In the genomic region with DNA sequence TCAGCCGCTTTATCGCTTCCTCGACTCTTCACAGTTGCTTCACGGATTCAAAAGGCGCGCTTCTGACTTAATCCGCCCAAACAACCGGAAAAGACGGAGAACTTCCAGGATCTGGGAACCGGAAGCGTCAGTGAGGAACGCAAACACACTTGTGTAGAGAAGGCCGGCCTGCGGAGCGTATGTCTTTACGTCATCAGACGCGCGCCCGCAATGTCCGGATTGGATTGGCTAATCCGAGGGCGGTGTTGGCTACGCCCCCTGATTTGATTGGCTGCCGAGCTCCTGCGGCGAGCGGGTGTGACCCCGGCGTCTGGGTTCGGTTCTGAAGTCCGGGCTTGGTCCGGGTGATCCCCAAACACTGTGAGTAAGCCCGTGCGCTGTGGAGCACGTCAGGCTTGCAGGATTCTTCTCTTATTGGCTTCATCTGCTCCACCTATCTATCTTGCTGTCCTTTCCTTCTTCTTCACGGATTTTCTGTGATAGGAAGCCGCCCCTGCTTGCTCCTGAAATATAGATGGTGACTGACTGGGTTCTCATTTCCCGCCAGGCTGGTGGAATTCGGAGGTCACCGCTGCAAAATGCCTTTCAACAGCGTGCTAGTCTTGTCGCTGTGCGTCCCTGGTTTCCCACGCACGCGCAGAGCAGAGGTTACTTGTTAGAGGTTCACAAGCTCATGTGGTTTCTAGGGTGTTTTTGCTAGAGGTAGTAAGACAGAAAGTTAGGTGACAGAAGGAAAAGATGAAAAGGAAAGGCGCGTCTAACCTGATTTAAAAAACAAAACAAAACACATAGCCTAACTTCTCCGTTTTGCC, we compare ENCODE assay signal across 8 mouse cellular contexts. TPM values are rescaled to one million over a fixed set of nuclear protein-coding genes. Genes with fewer than 3 reads are reported as not detected.
DNase-seq lines count a peak whose midpoint lies in the region; ATAC-seq lines count a peak whose summit lies in the region.

Gene Mut (plus strand): TSS at position 266 of the 812 bp plus-strand sequence.
Gene Cenpq (minus strand): TSS at position 628 of the 812 bp plus-strand sequence.

- H3K27me3 ChIP-seq in heart, embryonic 13.5 days (replicated peaks) = no peaks in the 10 kb centered on the region
- H3K27me3 ChIP-seq in liver, embryonic 12.5 days (replicated peaks) = no peaks in the 10 kb centered on the region
- no peaks in the 10 kb centered on the region for H3K27me3 ChIP-seq in stomach, embryonic 15.5 days (replicated peaks)

- H3K4me3 ChIP-seq in brown adipose tissue, adult 24 weeks (ENCODE audit: insufficient read depth, low read depth, low read length) = peak within 1 kb of the TSS; percentile 86
- peak within 1 kb of the TSS; percentile 71 for H3K4me3 ChIP-seq in heart, embryonic 13.5 days
- peak within 1 kb of the TSS; percentile 70 for H3K4me3 ChIP-seq in liver, embryonic 12.5 days
- H3K4me3 ChIP-seq in stomach, embryonic 15.5 days (replicated peaks) = peak within 1 kb of the TSS; percentile 79

- H3K4me2 ChIP-seq in heart, embryonic 13.5 days = peak within 1 kb of the TSS; percentile 91
- peak within 1 kb of the TSS; percentile 69 for H3K4me2 ChIP-seq in liver, embryonic 12.5 days
- H3K4me2 ChIP-seq in stomach, embryonic 15.5 days = peak within 1 kb of the TSS; percentile 76

- H3K9ac ChIP-seq in heart, embryonic 13.5 days = peak within 1 kb of the TSS; percentile 85
- H3K9ac ChIP-seq in liver, embryonic 12.5 days = peak within 1 kb of the TSS; percentile 73
- peak within 1 kb of the TSS; percentile 58 for H3K9ac ChIP-seq in stomach, embryonic 15.5 days

- H3K4me1 ChIP-seq in brown adipose tissue, adult 24 weeks (ENCODE audit: control insufficient read depth, insufficient read depth, insufficient read length, low read length) = no peaks in the 10 kb centered on the region
- peaks cover 18% of the 10 kb centered on the region for H3K4me1 ChIP-seq in heart, embryonic 13.5 days
- peaks cover 15% of the 10 kb centered on the region for H3K4me1 ChIP-seq in liver, embryonic 12.5 days
- H3K4me1 ChIP-seq in stomach, embryonic 15.5 days = no peaks in the 10 kb centered on the region

- WGBS in heart, embryonic 13.5 days = under 1% methylated on average over 50 of the region's 50 CpGs
- under 1% methylated on average over 50 of the region's 50 CpGs for WGBS in liver, embryonic 12.5 days (ENCODE audit: insufficient replicate concordance)
- WGBS in stomach, embryonic 15.5 days = under 1% methylated on average over 50 of the region's 50 CpGs

- H3K9me3 ChIP-seq in heart, embryonic 13.5 days = no peaks in the 10 kb centered on the region
- H3K9me3 ChIP-seq in liver, embryonic 12.5 days (replicated peaks) = no peaks in the 10 kb centered on the region
- H3K9me3 ChIP-seq in stomach, embryonic 15.5 days = no peaks in the 10 kb centered on the region

- ATAC-seq in heart, embryonic 13.5 days (ENCODE audit: extremely low read depth, insufficient number of reproducible peaks, low FRiP score, low TSS enrichment) = peak; percentile 100
- peak; percentile 99 for ATAC-seq in liver, embryonic 12.5 days
- peak; percentile 100 for ATAC-seq in stomach, embryonic 15.5 days (ENCODE audit: insufficient read depth, low FRiP score, low read depth)

- peak; percentile 96 for DNase-seq in CD4-positive, CD25-positive, alpha-beta regulatory T cell, adult 2 months (ENCODE audit: low read depth, low spot score)
- peak; percentile 86 for DNase-seq in fat pad, adult 2 months (ENCODE audit: extremely low read depth, low read depth, low spot score)
- peak; percentile 99 for DNase-seq in kidney, postnatal 10 days
- DNase-seq in natural killer cell, adult 2 months (ENCODE audit: low spot score in 2 of 2) = peak; percentile 90 to 93

- peaks cover 34% of the 10 kb centered on the region for H3K36me3 ChIP-seq in heart, embryonic 13.5 days
- H3K36me3 ChIP-seq in liver, embryonic 12.5 days = peaks cover 33% of the 10 kb centered on the region
- peaks cover 3% of the 10 kb centered on the region; the same call in 1 of the 2 replicates for H3K36me3 ChIP-seq in stomach, embryonic 15.5 days

- peak within 1 kb of the TSS; percentile 81 for H3K27ac ChIP-seq in brown adipose tissue, adult 24 weeks (replicated peaks; ENCODE audit: low read depth, low read length)
- peak within 1 kb of the TSS; percentile 93 for H3K27ac ChIP-seq in heart, embryonic 13.5 days (replicated peaks)
- H3K27ac ChIP-seq in liver, embryonic 12.5 days = peak within 1 kb of the TSS; percentile 92
- H3K27ac ChIP-seq in stomach, embryonic 15.5 days = peak within 1 kb of the TSS; percentile 98

RNA-seq across cellular contexts. Expression of gene Mut, which starts in this region (rescaled TPM):
- 160 and 162 TPM in 2 replicates for polyA plus RNA-seq in brown adipose tissue, adult 24 weeks (2012; ENCODE audit: insufficient read depth, insufficient read length, missing spikeins)
- polyA plus RNA-seq in heart, embryonic 13.5 days (2015; fragmentation: Nextera tagmentation; extraction: Ambion mirVana) = 31.0 and 33.8 TPM in 2 replicates
- polyA plus RNA-seq in liver, embryonic 12.5 days (2016; fragmentation: Nextera tagmentation; extraction: Ambion mirVana) = 29.4 TPM in 2 replicates
- 41.2 and 41.4 TPM in 2 replicates for polyA plus RNA-seq in stomach, embryonic 15.5 days (2015; fragmentation: Nextera tagmentation; extraction: Ambion mirVana)

RNA-seq across cellular contexts. Expression of gene Cenpq, which starts in this region (rescaled TPM):
- polyA plus RNA-seq in brown adipose tissue, adult 24 weeks (2012; ENCODE audit: insufficient read depth, insufficient read length, missing spikeins) = 2.7 and 3.5 TPM in 2 replicates
- polyA plus RNA-seq in heart, embryonic 13.5 days (2015; fragmentation: Nextera tagmentation; extraction: Ambion mirVana) = 15.5 and 15.8 TPM in 2 replicates
- polyA plus RNA-seq in liver, embryonic 12.5 days (2016; fragmentation: Nextera tagmentation; extraction: Ambion mirVana) = 27.5 and 29.1 TPM in 2 replicates
- 21.1 and 24.2 TPM in 2 replicates for polyA plus RNA-seq in stomach, embryonic 15.5 days (2015; fragmentation: Nextera tagmentation; extraction: Ambion mirVana)

Comparison
In these comparisons a context has a peak if more than half of its experiments do, and no peak if none do; other contexts are left out.
1. Peak in every context shown above with its lines: DNase-seq, ATAC-seq, H3K4me3 ChIP-seq and H3K27ac ChIP-seq.